Mouse (Mus musculus): ENCODE data around the gene Cpxm1. TPM values are rescaled to one million over a fixed set of nuclear protein-coding genes. Genes with fewer than 3 reads are reported as not detected.

Cpxm1 gene
- polyA plus RNA-seq, 1 experiment from 2014 or later, result 106 TPM

DNA sequence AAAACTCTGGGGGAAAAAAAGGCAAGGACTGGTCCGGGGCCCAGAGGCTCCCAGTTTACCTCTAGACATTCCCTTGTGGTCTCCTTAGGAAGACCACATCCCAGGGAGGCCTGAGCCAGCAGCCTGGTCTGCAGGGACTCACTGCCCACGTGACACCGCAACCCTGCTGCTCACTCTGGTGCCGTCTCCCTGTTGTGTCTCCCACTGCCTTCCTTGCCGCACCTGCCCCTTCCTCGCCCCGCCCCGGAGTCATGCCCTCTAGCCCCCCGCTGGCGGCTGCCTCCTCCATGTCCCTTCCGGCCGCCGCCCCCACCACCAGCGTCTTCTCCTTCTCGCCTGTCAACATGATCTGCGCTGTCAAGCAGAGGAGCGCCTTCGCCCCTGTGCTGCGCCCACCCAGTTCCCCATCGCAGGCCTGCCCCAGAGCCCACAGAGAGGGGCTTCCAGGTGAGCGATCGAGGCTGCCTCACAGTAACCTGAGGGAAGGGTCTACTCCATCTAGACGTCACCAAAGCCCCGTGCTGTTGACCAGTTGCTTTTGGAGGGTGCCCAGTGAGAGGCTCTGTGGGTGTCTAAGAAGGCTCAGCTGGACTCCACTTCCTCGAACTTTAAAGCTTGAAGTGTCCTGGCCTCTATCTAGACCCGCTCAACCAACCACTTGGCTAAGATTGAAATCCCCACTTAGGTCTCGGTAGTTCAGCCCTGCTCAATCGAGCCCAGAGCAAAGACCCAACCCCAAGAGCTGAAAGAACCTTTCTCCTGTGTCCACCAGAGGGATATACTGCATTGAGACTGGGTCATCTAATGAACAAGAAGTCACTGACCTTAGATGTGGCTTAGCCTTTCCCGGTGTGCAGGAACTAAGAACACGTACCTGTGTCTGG is 31.9 kb downstream of the Cpxm1 start:
- no peaks in the 10 kb centered on the region for H3K9me3 ChIP-seq
- H3K4me2 ChIP-seq (replicated peaks), result peak overlapping the region; percentile 55
- H3K27ac ChIP-seq, result no peak overlapping the region
- H3K27me3 ChIP-seq, result peaks cover 66% of the 10 kb centered on the region
- H3K4me3 ChIP-seq, result peak overlapping the region; percentile 35
- H3K36me3 ChIP-seq, result no peaks in the 10 kb centered on the region
- no peak for ATAC-seq (ENCODE audit: insufficient number of reproducible peaks, insufficient read depth, low FRiP score, low TSS enrichment)
- peak overlapping the region; percentile 41; the same call in 1 of the 2 replicates for H3K9ac ChIP-seq
- WGBS, result 7% methylated on average over 30 of the region's 30 CpGs
- peaks cover 13% of the 10 kb centered on the region for H3K4me1 ChIP-seq

DNA sequence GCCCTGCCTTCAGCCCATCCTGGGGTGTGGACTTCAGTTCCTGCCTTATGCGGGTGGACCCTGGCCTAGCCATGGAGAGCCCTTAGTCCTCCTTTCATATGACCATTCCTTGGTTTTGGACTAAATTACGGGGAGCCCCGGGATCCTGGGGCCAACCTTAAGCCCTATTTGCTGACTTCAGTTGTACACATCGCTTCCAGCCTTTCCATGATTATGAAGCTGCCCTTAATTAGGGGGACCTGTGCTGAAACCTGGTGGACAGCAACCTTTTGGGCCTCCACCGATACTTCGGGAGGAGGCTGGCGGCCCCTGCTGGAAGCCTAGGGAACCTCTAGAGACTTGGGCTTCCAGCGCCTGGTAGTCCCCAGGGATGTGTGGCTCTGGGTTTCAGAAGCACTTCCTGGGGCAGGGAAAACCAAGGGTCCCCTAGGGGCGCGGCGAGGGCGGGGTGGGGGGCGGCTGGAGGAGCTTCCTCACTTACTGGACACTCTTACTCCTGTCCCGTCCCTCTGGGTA is 34.8 kb downstream of the Cpxm1 start:
- WGBS, result 3% methylated on average over 14 of the region's 14 CpGs
- Histone ChIP-seq H3K27ac (no peak overlapping the region), H3K4me3 (no peak overlapping the region), H3K36me3 (no peaks in the 10 kb centered on the region), H3K9ac (no peak overlapping the region), H3K27me3 (peaks cover 90% of the 10 kb centered on the region), H3K9me3 (no peaks in the 10 kb centered on the region), H3K4me2 (replicated peaks) (no peak overlapping the region), H3K4me1 (peaks cover 13% of the 10 kb centered on the region)
- no peak; the same call in 1 of the 2 replicates for ATAC-seq (ENCODE audit: insufficient number of reproducible peaks, insufficient read depth, low FRiP score, low TSS enrichment)

DNA sequence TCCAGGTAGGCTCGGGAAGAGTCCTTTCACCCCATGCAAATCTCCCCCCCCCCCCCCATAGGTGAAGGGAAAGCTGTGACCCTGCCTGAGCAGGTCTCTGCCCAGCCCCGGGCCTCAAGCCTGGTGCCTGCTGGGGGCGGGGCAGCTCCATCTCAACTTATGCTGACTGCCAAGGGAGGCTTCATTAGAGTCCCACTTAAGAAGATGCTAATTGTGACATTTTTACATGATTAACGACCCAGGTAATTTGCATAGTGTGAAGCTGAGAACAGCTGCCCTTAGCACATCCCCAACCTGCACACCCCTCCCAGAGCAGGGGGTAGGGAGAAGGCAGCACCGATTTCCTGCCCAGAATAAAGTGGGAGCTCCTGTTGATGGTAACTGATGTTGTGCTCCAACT is 38.5 kb downstream of the Cpxm1 start:
- Histone ChIP-seq H3K4me1 (peaks cover 7% of the 10 kb centered on the region; the same call in 1 of the 2 replicates), H3K9me3 (no peaks in the 10 kb centered on the region), H3K4me3 (no peak overlapping the region), H3K27me3 (peaks cover 61% of the 10 kb centered on the region), H3K36me3 (no peaks in the 10 kb centered on the region), H3K27ac (no peak overlapping the region), H3K9ac (no peak overlapping the region), H3K4me2 (replicated peaks) (no peak overlapping the region)
- 19% methylated on average over 5 of the region's 5 CpGs for WGBS
- no peak for ATAC-seq (ENCODE audit: insufficient number of reproducible peaks, insufficient read depth, low FRiP score, low TSS enrichment)

DNA sequence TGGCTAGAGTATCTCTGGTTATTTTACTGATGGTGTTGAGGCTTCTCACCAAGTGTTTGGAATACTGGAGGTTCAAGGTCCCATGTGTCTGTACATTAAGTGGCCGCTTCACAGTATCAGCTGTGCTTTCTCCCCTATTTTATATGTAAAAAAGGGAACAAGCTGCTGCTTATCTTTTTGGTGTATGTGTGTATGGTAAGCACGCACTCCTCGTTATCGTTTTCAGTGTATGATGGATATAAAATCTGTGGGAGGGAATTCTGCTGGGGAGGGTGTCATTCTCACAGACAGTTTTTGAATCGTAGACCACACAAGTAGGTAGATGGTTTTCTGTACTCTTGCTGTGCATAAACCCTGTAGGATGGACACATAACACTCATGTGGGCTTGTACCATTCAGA is 39.8 kb downstream of the Cpxm1 start:
- WGBS, result 92% methylated on average over 5 of the region's 5 CpGs
- Histone ChIP-seq H3K27me3 (peaks cover 48% of the 10 kb centered on the region), H3K36me3 (no peaks in the 10 kb centered on the region), H3K27ac (no peak overlapping the region), H3K4me3 (no peak overlapping the region), H3K4me1 (peaks cover 7% of the 10 kb centered on the region; the same call in 1 of the 2 replicates), H3K9me3 (no peaks in the 10 kb centered on the region), H3K4me2 (replicated peaks) (no peak overlapping the region), H3K9ac (no peak overlapping the region)
- ATAC-seq (ENCODE audit: insufficient number of reproducible peaks, insufficient read depth, low FRiP score, low TSS enrichment), result no peak

DNA sequence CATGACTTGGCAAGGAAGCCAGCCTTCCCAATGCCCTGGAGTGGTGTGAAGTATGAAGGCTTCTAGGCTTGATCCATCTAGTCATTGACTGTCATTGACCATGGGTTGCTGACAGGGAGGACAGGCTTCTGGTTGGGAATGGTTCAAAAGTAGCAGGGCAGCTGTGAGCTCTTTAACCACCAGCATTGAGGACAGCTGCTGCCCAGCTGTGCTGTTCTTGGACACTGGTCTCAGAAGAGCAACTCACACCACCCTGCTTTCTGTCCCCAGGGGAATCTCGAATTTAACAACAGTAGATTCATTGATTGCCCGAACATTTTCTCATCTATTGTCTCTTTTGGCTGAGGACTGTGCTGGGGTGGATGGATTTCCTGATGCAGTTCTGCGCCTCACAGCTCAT is 43.5 kb downstream of the Cpxm1 start:
- no peak overlapping the region for H3K4me2 ChIP-seq (replicated peaks)
- no peak for ATAC-seq (ENCODE audit: insufficient number of reproducible peaks, insufficient read depth, low FRiP score, low TSS enrichment)
- peaks cover 15% of the 10 kb centered on the region for H3K27me3 ChIP-seq
- no peaks in the 10 kb centered on the region for H3K36me3 ChIP-seq
- H3K4me1 ChIP-seq, result no peaks in the 10 kb centered on the region
- no peaks in the 10 kb centered on the region for H3K9me3 ChIP-seq
- no peak overlapping the region for H3K27ac ChIP-seq
- whole genome bisulfite sequencing, result 41% methylated on average over 3 of the region's 3 CpGs
- H3K4me3 ChIP-seq, result no peak overlapping the region
- no peak overlapping the region for H3K9ac ChIP-seq

DNA sequence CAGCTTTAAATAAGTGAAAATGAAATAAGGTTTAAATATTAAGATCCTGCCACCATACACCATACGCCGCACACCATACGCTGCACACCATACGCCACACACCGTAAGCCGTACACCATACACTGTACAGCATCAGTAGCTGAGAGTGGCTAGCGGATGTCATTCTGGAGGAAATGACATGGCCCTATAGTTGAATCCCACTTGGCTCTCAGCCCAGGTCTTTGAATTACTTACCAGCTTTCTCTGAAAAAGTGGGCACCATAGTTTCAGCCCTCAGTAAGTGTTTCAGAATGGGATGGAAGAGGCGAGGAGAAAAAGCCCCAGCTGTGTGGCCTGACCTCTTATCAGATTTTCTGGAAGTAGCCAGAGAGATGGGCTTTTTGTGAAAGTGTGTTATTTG is 44.0 kb downstream of the Cpxm1 start:
- ATAC-seq (ENCODE audit: insufficient number of reproducible peaks, insufficient read depth, low FRiP score, low TSS enrichment), result no peak
- Histone ChIP-seq H3K4me3 (no peak overlapping the region), H3K27ac (no peak overlapping the region), H3K4me2 (replicated peaks) (no peak overlapping the region), H3K9me3 (no peaks in the 10 kb centered on the region), H3K36me3 (no peaks in the 10 kb centered on the region), H3K4me1 (no peaks in the 10 kb centered on the region), H3K27me3 (peaks cover 11% of the 10 kb centered on the region), H3K9ac (no peak overlapping the region)
- WGBS, result 92% methylated on average over 8 of the region's 8 CpGs

DNA sequence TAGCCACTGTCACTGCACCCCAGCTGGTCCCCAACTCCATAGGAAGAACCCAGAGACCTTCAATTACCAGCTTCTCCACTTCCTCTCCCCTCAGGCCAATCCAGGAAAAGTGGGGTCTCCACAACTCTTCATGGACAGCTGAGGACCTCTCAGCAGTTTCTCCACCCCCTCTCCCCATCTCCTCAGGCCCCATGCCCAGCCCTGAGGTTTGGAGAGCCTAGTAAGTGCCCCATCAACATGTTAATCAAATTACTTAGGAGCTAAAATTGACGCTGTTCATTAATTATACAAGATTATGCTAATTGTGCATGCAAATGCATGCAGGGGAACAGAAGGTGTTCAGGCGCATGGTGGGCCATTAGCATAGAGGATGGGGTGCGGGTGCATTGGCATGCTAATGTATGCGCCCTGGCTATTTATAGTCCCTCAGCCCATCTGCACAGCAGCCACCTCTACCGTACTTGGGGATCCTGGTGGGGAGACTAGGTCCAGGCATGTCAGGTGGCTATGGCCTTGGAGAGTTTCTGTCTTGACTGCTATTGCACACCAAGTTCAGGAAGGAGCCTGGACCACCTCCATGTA is 45.5 kb downstream of the Cpxm1 start:
- Histone ChIP-seq H3K9me3 (no peaks in the 10 kb centered on the region), H3K36me3 (no peaks in the 10 kb centered on the region), H3K4me1 (no peaks in the 10 kb centered on the region), H3K4me2 (replicated peaks) (no peak overlapping the region), H3K4me3 (no peak overlapping the region), H3K27ac (no peak overlapping the region), H3K27me3 (0 out of 2 replicates have a peak, but pooled peaks cover 6% of the 10 kb centered on the region), H3K9ac (no peak overlapping the region)
- 41% methylated on average over 5 of the region's 5 CpGs for WGBS
- ATAC-seq (ENCODE audit: insufficient number of reproducible peaks, insufficient read depth, low FRiP score, low TSS enrichment), result no peak

DNA sequence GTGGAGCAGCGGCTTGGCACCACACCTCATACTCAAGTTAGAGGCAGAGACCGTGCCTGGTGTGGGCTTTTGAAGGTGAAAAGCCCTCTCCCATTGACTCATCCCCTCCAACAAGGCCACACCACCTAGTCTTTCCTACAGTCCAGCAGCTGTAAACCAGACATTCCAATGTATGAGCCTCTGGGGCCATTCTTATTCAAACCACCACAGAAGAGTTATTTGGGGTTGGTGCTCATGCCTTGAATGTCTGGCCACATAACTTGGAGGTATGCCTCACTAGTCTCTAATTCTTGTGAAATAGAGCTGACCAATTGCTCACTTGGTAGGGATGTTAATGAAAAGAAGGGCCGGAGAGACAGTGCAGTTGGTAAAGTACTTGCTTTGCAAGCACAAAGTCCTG is 47.0 kb downstream of the Cpxm1 start:
- Histone ChIP-seq H3K4me3 (no peak overlapping the region), H3K4me2 (replicated peaks) (no peak overlapping the region), H3K36me3 (no peaks in the 10 kb centered on the region), H3K4me1 (no peaks in the 10 kb centered on the region), H3K9ac (no peak overlapping the region), H3K9me3 (no peaks in the 10 kb centered on the region), H3K27ac (no peak overlapping the region), H3K27me3 (0 out of 2 replicates have a peak, but pooled peaks cover 2% of the 10 kb centered on the region)
- ATAC-seq (ENCODE audit: insufficient number of reproducible peaks, insufficient read depth, low FRiP score, low TSS enrichment), result no peak
- WGBS, result 76% methylated on average over 3 of the region's 3 CpGs

DNA sequence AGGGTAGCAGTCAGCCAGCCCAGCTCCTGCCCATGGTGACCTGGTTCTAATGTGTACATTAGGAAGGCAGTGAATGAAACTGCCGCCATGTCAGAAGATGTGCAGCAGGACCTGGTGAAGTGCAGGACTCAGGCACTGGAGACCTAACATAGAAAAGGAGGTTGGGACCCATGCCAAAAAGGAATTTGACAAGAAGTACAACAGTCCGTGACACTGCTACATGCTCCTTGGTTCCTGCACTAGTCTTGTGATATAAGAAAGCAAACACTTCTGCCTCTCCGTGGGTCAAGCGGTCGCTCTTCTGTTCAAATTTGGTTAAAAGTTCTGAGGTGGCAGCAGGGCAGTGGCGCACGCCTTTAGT is 56.2 kb downstream of the Cpxm1 start:
- ATAC-seq (ENCODE audit: insufficient number of reproducible peaks, insufficient read depth, low FRiP score, low TSS enrichment), result no peak
- Histone ChIP-seq H3K9ac (no peak overlapping the region), H3K4me3 (no peak overlapping the region), H3K4me1 (no peaks in the 10 kb centered on the region), H3K9me3 (no peaks in the 10 kb centered on the region), H3K27ac (no peak overlapping the region), H3K4me2 (replicated peaks) (no peak overlapping the region), H3K27me3 (no peaks in the 10 kb centered on the region), H3K36me3 (no peaks in the 10 kb centered on the region)
- WGBS, result 91% methylated on average over 7 of the region's 7 CpGs

Other genes with a start within 250 kb of the Cpxm1 start
- gene Snrpb, start 218.2 kb downstream of the Cpxm1 start, polyA plus RNA-seq (2016; fragmentation: Nextera tagmentation; extraction: Ambion mirVana), result 620 and 646 TPM in 2 replicates
- gene Tmc2, start 202.4 kb downstream of the Cpxm1 start, polyA plus RNA-seq (2016; fragmentation: Nextera tagmentation; extraction: Ambion mirVana), result not detected in 2 replicates
- gene Nop56, start 123.1 kb downstream of the Cpxm1 start, polyA plus RNA-seq (2016; fragmentation: Nextera tagmentation; extraction: Ambion mirVana), result 367 and 368 TPM in 2 replicates
- gene Idh3b, start 113.0 kb downstream of the Cpxm1 start, polyA plus RNA-seq (2016; fragmentation: Nextera tagmentation; extraction: Ambion mirVana), result 137 and 145 TPM in 2 replicates
- gene Ebf4, start 102.4 kb downstream of the Cpxm1 start, polyA plus RNA-seq (2016; fragmentation: Nextera tagmentation; extraction: Ambion mirVana), result 4.4 and 4.6 TPM in 2 replicates
- gene Gm28372, start 7.7 kb upstream of the Cpxm1 start, polyA plus RNA-seq (2016; fragmentation: Nextera tagmentation; extraction: Ambion mirVana), result 0.15 TPM in 1 of 2 replicates, not detected in the other
- gene 1700020A23Rik, start 7.7 kb upstream of the Cpxm1 start, polyA plus RNA-seq (2016; fragmentation: Nextera tagmentation; extraction: Ambion mirVana), result 0.60 TPM in 1 of 2 replicates, not detected in the other
- 0.20 TPM in 1 of 2 replicates, not detected in the other for gene Tmem239, start 8.9 kb upstream of the Cpxm1 start, polyA plus RNA-seq (2016; fragmentation: Nextera tagmentation; extraction: Ambion mirVana)
- 119 and 122 TPM in 2 replicates for gene Vps16, start 26.8 kb upstream of the Cpxm1 start, polyA plus RNA-seq (2016; fragmentation: Nextera tagmentation; extraction: Ambion mirVana)
- gene Pced1a, start 27.1 kb upstream of the Cpxm1 start, polyA plus RNA-seq (2016; fragmentation: Nextera tagmentation; extraction: Ambion mirVana), result 14.7 TPM in 2 replicates
- 129 and 131 TPM in 2 replicates for gene Ptpra, start 52.7 kb upstream of the Cpxm1 start, polyA plus RNA-seq (2016; fragmentation: Nextera tagmentation; extraction: Ambion mirVana)
- 76.9 and 77.0 TPM in 2 replicates for gene Mrps26, start 166.2 kb upstream of the Cpxm1 start, polyA plus RNA-seq (2016; fragmentation: Nextera tagmentation; extraction: Ambion mirVana)
- gene Oxt, start 178.6 kb upstream of the Cpxm1 start, polyA plus RNA-seq (2016; fragmentation: Nextera tagmentation; extraction: Ambion mirVana), result not detected in 2 replicates
- gene Avp, start 185.0 kb upstream of the Cpxm1 start, polyA plus RNA-seq (2016; fragmentation: Nextera tagmentation; extraction: Ambion mirVana), result not detected in 2 replicates
- 17.5 and 18.6 TPM in 2 replicates for gene Fastkd5, start 232.5 kb upstream of the Cpxm1 start, polyA plus RNA-seq (2016; fragmentation: Nextera tagmentation; extraction: Ambion mirVana)
- 15.5 and 16.3 TPM in 2 replicates for gene Ubox5, start 232.5 kb upstream of the Cpxm1 start, polyA plus RNA-seq (2016; fragmentation: Nextera tagmentation; extraction: Ambion mirVana)
- 6.2 and 6.5 TPM in 2 replicates for gene Lzts3, start 245.2 kb upstream of the Cpxm1 start, polyA plus RNA-seq (2016; fragmentation: Nextera tagmentation; extraction: Ambion mirVana)